Mouse (Mus musculus) lung, embryonic 16.5 days (tissue): ENCODE results near the gene Cib4. TPM values are rescaled to one million over a fixed set of nuclear protein-coding genes. Genes with fewer than 3 reads are reported as not detected.

Experiments
- ATAC-seq: fragments of 200-750 bp; cut with Nextera tagmentation; 2 replicates; pipeline ENCODE4 v1.8.0; 2017; ENCODE audit warnings: low read depth, mild to moderate bottlenecking, moderate library complexity
- H3K27ac ChIP-seq: fragments of 300-500 bp; sonication (generic); 2 replicates; pipeline ENCODE4 v1.5.1; 2014; ENCODE audit warnings: mild to moderate bottlenecking, control low read depth, low read length
- H3K27me3 ChIP-seq: fragments of 300-500 bp; sonication (generic); 2 replicates; pipeline ENCODE4 v1.6.1; 2014; ENCODE audit warnings: low read depth, low read length, mixed read lengths; ENCODE audit not compliant: control insufficient read depth, insufficient read depth
- H3K36me3 ChIP-seq: fragments of 300-500 bp; sonication (generic); 2 replicates; pipeline ENCODE4 v1.6.1; 2014; ENCODE audit warnings: low read length; ENCODE audit not compliant: control insufficient read depth, insufficient read depth
- H3K4me1 ChIP-seq: fragments of 300-500 bp; sonication (generic); replicated peaks from 2 replicates; pipeline ENCODE4 v1.6.1; 2014; ENCODE audit warnings: low read length, mixed read lengths; ENCODE audit not compliant: control insufficient read depth, insufficient read depth
- H3K4me2 ChIP-seq: fragments of 300-500 bp; sonication (generic); 2 replicates; pipeline ENCODE4 v1.6.1; 2014; ENCODE audit warnings: low read depth, low read length, control low read depth
- H3K4me3 ChIP-seq: fragments of 300-500 bp; sonication (generic); 2 replicates; pipeline ENCODE4 v1.5.1; 2014; ENCODE audit warnings: mild to moderate bottlenecking, low read length, control low read depth
- H3K9ac ChIP-seq: fragments of 300-500 bp; sonication (generic); 2 replicates; pipeline ENCODE4 v1.6.1; 2014; ENCODE audit warnings: low read length, control low read depth
- H3K9me3 ChIP-seq: fragments of 300-500 bp; sonication (generic); 2 replicates; pipeline ENCODE4 v1.6.1; 2016; ENCODE audit warnings: low read length; ENCODE audit not compliant: control insufficient read depth
- WGBS: fragments of 180-500 bp; shearing (Covaris S2); extraction: QIAGEN DNeasy Blood & Tissue Kit; methylation state at CpG from one replicate; pipeline ENCODE4 v1.1.7; 2014; 5-methylcytosine and 5-hydroxymethylcytosine counted together
- polyA plus RNA-seq: library from polyadenylated mRNA; unstranded; fragments of >200 nt; fragmentation: Nextera tagmentation; extraction: Ambion mirVana; gene quantifications from 2 replicates; pipeline ENCODE4 v1.2.1, GENCODE M21; 2015

The Cib4 gene
- not detected in 2 replicates for polyA plus RNA-seq

- H3K4me1 ChIP-seq = peaks cover 10% of the 10 kb centered on the region; the same call in 1 of the 2 replicates
- no peaks in the 10 kb centered on the region for H3K9me3 ChIP-seq
- H3K4me2 ChIP-seq = no peak within 1 kb of the TSS
- 32% methylated on average over 2 of the region's 2 CpGs for WGBS
- H3K36me3 ChIP-seq = no peaks in the 10 kb centered on the region
- no peak within 1 kb of the TSS for H3K4me3 ChIP-seq
- H3K27me3 ChIP-seq = no peaks in the 10 kb centered on the region
- no peak within 1 kb of the TSS for H3K27ac ChIP-seq
- no peak within 1 kb of the TSS for H3K9ac ChIP-seq
- peak; percentile 57; the same call in 1 of the 2 replicates for ATAC-seq
Measured at GRCm38 (mm10) chr5:30545698-30546097, at the start of gene Cib4. Cib4 (minus strand) TSS chr5:30545836.

GRCm38 (mm10) chr5:30594953-30595560 lies 49.4 kb upstream of the Cib4 start:
- H3K4me1 ChIP-seq = peaks cover 32% of the 10 kb centered on the region
- WGBS = 45% methylated on average over 6 of the region's 6 CpGs

GRCm38 (mm10) chr5:30593811-30594504 lies 48.3 kb upstream of the Cib4 start:
- Histone ChIP-seq H3K4me2 (no peak overlapping the region), H3K4me1 (peaks cover 32% of the 10 kb centered on the region), H3K36me3 (no peaks in the 10 kb centered on the region; the same call in 1 of the 2 replicates), H3K4me3 (no peak overlapping the region), H3K27ac (peak overlapping the region; percentile 83), H3K9me3 (no peaks in the 10 kb centered on the region), H3K27me3 (peaks cover 11% of the 10 kb centered on the region), H3K9ac (peak overlapping the region; percentile 10; the same call in 1 of the 2 replicates)
- WGBS = 18% methylated on average over 10 of the region's 10 CpGs
- peak; percentile 82 for ATAC-seq

More at GRCm38 (mm10) chr5:30594953-30595560, 49.4 kb upstream of the Cib4 start:
- ATAC-seq = no peak
- no peaks in the 10 kb centered on the region; the same call in 1 of the 2 replicates for H3K36me3 ChIP-seq
- no peak overlapping the region for H3K4me3 ChIP-seq
- H3K27ac ChIP-seq = peak overlapping the region; percentile 83
- H3K27me3 ChIP-seq = peaks cover 3% of the 10 kb centered on the region; the same call in 1 of the 2 replicates
- H3K4me2 ChIP-seq = no peak overlapping the region
- no peak overlapping the region for H3K9ac ChIP-seq
- H3K9me3 ChIP-seq = no peaks in the 10 kb centered on the region

- peak overlapping the region; percentile 10; the same call in 1 of the 2 replicates for H3K9ac ChIP-seq
- peak overlapping the region; percentile 83 for H3K27ac ChIP-seq
- H3K27me3 ChIP-seq = peaks cover 17% of the 10 kb centered on the region
- H3K4me3 ChIP-seq = no peak overlapping the region
- peaks cover 38% of the 10 kb centered on the region for H3K4me1 ChIP-seq
- no peak overlapping the region for H3K4me2 ChIP-seq
- no peaks in the 10 kb centered on the region for H3K9me3 ChIP-seq
- WGBS = 46% methylated on average over 11 of the region's 11 CpGs
- ATAC-seq = peak; percentile 26
- no peaks in the 10 kb centered on the region; the same call in 1 of the 2 replicates for H3K36me3 ChIP-seq
Measured at GRCm38 (mm10) chr5:30593360-30593759, 47.7 kb upstream of the Cib4 start.

- Histone ChIP-seq H3K4me3 (no peak overlapping the region), H3K9ac (no peak overlapping the region), H3K27me3 (peaks cover 20% of the 10 kb centered on the region), H3K27ac (peak overlapping the region; percentile 83), H3K9me3 (no peaks in the 10 kb centered on the region), H3K36me3 (no peaks in the 10 kb centered on the region; the same call in 1 of the 2 replicates), H3K4me1 (peaks cover 38% of the 10 kb centered on the region), H3K4me2 (no peak overlapping the region)
- WGBS = 76% methylated on average over 11 of the region's 11 CpGs
- no peak for ATAC-seq
Measured at GRCm38 (mm10) chr5:30592279-30592980, 46.8 kb upstream of the Cib4 start.

- ATAC-seq = no peak
- Histone ChIP-seq H3K9ac (no peak overlapping the region), H3K27ac (no peak overlapping the region), H3K4me1 (peaks cover 44% of the 10 kb centered on the region), H3K36me3 (no peaks in the 10 kb centered on the region), H3K9me3 (no peaks in the 10 kb centered on the region), H3K4me2 (no peak overlapping the region), H3K27me3 (peaks cover 23% of the 10 kb centered on the region), H3K4me3 (no peak overlapping the region)
- 71% methylated on average over 8 of the region's 8 CpGs for WGBS
Measured at GRCm38 (mm10) chr5:30591786-30592185, 46.1 kb upstream of the Cib4 start.

- H3K9ac ChIP-seq = no peak overlapping the region
- H3K36me3 ChIP-seq = no peaks in the 10 kb centered on the region
- peaks cover 44% of the 10 kb centered on the region for H3K4me1 ChIP-seq
- H3K9me3 ChIP-seq = no peaks in the 10 kb centered on the region
- no peak overlapping the region for H3K4me3 ChIP-seq
- no peak overlapping the region for H3K4me2 ChIP-seq
- peaks cover 23% of the 10 kb centered on the region for H3K27me3 ChIP-seq
- 50% methylated on average over 5 of the region's 5 CpGs for WGBS
- ATAC-seq = no peak
- H3K27ac ChIP-seq = no peak overlapping the region
Measured at GRCm38 (mm10) chr5:30591205-30591731, 45.6 kb upstream of the Cib4 start.

GRCm38 (mm10) chr5:30590231-30590630 lies 44.6 kb upstream of the Cib4 start:
- Histone ChIP-seq H3K4me1 (peaks cover 41% of the 10 kb centered on the region), H3K27ac (no peak overlapping the region)

More at GRCm38 (mm10) chr5:30590231-30590630, 44.6 kb upstream of the Cib4 start:
- peak overlapping the region; percentile 83; the same call in 1 of the 2 replicates for H3K4me2 ChIP-seq
- H3K27me3 ChIP-seq = peaks cover 23% of the 10 kb centered on the region
- no peak overlapping the region; the same call in 1 of the 2 replicates for H3K4me3 ChIP-seq
- H3K9me3 ChIP-seq = no peaks in the 10 kb centered on the region
- ATAC-seq = no peak
- WGBS = 55% methylated on average over 5 of the region's 5 CpGs
- H3K36me3 ChIP-seq = no peaks in the 10 kb centered on the region
- H3K9ac ChIP-seq = no peak overlapping the region
